Mouse (Mus musculus): ENCODE results near the gene Dusp22.
A peak's percentile ranks its signal among the peaks of the same experiment; 100 is the strongest.

Gene Dusp22

GRCm38 (mm10) chr13:30751304-30751580, 91.4 kb downstream of the Dusp22 start:
- DNase-seq = no peak

GRCm38 (mm10) chr13:30752581-30753187, 92.9 kb downstream of the Dusp22 start:
- peak in 1 of 2 experiments; percentile 6 for DNase-seq

- DNase-seq = no peak
Measured at GRCm38 (mm10) chr13:30753441-30753840, 93.6 kb downstream of the Dusp22 start.

DNA sequence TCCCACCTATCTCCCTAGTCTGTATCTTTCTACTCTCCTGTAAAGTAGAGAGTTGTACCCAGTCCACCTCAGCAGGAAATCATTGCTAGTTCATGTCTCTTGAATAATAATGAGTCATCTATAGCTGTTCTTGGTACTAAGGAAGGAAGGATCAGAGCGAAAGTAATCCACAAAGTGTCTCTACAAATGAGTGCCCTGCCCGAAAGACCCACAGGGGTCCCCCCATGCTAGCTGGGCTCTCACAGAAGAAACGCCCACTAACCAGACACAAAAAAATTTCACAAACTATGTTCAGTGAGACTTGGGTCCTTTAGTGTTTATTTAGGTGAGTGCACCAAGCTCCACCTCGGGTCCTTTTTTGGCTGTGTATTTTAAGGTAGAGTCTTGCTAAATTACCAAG, 94.3 kb downstream of the Dusp22 start:
- DNase-seq = no peak

- DNase-seq = no peak
Measured at GRCm38 (mm10) chr13:30754825-30755476, 95.2 kb downstream of the Dusp22 start.

DNA sequence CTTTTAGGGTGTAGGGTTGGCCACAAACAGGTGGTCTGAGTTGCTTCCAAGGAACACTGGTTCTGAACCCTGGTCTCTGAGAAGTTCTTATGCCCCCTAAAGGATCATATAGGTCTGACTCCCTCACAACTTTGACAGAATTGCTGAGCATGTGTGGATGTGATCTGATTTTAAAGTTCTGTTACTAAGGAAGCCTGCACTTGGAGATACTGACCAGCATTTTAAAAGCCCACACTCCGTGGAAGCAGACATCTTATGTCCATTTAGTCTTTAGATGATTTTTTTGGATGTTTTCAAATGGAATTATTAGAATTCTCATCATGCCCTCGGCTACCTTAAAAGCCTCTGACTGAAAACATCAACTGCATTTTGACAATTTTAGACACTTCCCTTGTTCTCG, 95.8 kb downstream of the Dusp22 start:
- DNase-seq = no peak

- DNase-seq = no peak
Measured at GRCm38 (mm10) chr13:30755998-30756639, 96.3 kb downstream of the Dusp22 start.

DNA sequence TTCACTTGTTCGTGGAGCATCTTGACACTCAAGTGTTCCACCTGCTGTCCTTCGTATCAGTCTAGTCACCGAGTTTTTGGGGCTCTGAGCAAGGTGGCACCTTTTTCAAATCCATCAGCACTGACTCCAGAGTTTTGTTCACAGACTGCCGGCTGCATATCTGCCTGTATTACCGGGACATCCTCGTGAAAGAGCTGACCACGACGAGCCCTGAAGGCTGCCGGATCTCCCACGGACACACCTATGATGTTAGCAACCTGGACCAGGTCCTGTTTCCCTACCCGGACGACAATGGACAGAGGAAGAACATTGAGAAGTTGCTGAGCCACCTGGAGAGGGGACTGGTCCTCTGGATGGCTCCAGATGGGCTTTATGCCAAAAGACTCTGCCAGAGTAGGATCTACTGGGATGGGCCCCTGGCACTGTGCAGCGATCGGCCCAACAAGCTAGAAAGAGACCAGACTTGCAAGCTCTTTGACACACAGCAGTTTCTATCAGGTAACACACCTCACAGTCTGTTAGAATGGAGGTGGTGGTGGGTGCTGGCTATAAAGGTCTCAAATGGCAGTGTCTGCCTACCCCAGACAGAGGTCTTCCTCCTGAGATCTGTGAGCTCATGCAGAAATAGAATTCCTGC, 97.6 kb downstream of the Dusp22 start:
- no peak for DNase-seq

GRCm38 (mm10) chr13:30758789-30759381, 99.1 kb downstream of the Dusp22 start:
- DNase-seq = no peak

DNA sequence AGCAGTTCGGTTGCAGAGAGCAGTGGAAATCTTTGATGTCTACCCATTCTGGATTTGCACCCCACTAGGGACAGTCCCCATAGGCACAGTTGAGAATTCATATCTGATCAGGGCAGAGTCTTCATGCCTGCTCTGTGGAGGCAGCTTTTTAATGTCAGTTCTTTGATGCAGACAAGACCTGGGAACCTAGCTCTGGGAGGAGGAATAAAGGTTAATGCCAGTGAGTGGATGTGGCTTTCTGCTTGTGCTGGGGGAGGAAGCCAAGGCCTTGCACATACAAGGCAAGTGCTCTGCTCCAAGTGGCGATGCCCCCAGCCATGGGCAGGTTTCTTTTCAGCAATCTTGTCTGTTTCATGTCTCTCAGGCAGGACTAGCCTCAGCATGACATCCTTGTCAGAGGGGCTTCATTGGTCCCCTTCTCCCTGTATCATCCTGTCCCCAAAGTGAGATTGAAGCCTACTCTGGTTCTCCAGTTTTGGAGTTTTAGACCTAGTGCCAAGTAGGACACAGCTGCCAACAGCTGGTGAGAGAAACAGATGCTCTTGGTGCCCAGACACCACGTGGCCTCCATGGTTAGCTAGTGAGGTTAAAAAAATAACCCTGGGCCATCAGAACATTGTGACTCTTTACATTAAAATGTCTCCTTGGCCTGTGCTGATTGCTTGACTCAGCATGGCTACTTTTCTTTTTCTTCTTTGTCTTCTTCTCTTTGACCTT, 100.7 kb downstream of the Dusp22 start:
- DNase-seq = no peak
